ENCODE assay signal across 9 mouse cellular contexts in the genomic region with DNA sequence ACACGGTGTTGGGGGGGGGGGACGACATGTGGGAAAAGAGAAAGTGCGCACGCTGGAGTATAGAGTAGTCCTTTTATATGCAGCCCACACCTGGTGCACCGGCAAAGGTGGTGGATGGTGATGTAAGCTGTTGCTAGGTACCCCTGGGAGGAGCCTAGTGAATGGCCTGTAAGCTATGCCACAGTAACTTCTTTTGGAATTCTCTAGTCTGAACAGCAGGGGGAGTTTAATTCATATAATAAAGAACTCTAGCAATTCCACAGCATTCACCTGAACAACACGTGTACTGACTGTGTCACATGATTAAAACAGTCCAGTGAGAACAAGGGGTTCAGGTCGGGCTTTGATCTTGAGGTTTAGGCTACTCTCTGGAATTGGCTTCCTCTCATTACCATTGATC. TPM values are rescaled to one million over a fixed set of nuclear protein-coding genes. Genes with fewer than 3 reads are reported as not detected.
A peak's percentile ranks its signal among the peaks of the same experiment; 100 is the strongest.
DNase-seq lines count a peak whose midpoint lies in the region; ATAC-seq lines count a peak whose summit lies in the region.
"Had no signal": no experiment of that assay in that cellular context is flagged by ENCODE, and none has a peak within 500 bp of the region (broad histone marks: within the 10 kb centered on the region; RNA-seq: fewer than 3 reads in every experiment).

No protein-coding gene starts in this region.

- no peaks in the 10 kb centered on the region for H3K9me3 ChIP-seq in liver, embryonic 15.5 days (replicated peaks)
- H3K9me3 ChIP-seq in stomach, embryonic 14.5 days (ENCODE audit: control insufficient read depth, low read depth, low read length) = no peaks in the 10 kb centered on the region; the same call in 1 of the 2 replicates
- H3K9me3 ChIP-seq: heart, embryonic 15.5 days had no signal

- ATAC-seq in erythroblast, adult 5-6 weeks (replicated peaks; ENCODE audit: low FRiP score, poor library complexity, severe bottlenecking) = peak; percentile 82
- ATAC-seq in liver, embryonic 15.5 days (ENCODE audit: insufficient read depth) = 0 out of 2 replicates have a peak, but pooled peaks have one; percentile 15
- ATAC-seq in stomach, embryonic 14.5 days (ENCODE audit: insufficient number of reproducible peaks, insufficient read depth, low FRiP score, low read depth) = peak; percentile 72; the same call in 1 of the 2 replicates

- no peaks in the 10 kb centered on the region for H3K36me3 ChIP-seq in liver, embryonic 15.5 days (replicated peaks)
- H3K36me3 ChIP-seq in stomach, embryonic 14.5 days (ENCODE audit: control insufficient read depth, insufficient read depth, low read length) = no peaks in the 10 kb centered on the region
- H3K36me3 ChIP-seq: heart, embryonic 15.5 days had no signal

- intact Hi-C loops in left cerebral cortex, postnatal 25 days (cut with DNase I) = no loop called here

- H3K4me2 ChIP-seq in liver, embryonic 15.5 days = no peak overlapping the region
- H3K4me2 ChIP-seq in stomach, embryonic 14.5 days (replicated peaks; ENCODE audit: low read depth, low read length) = no peak overlapping the region
- H3K4me2 ChIP-seq: heart, embryonic 15.5 days had no signal

- no peak overlapping the region for H3K27ac ChIP-seq in liver, embryonic 15.5 days (replicated peaks)
- H3K27ac ChIP-seq in stomach, embryonic 14.5 days (ENCODE audit: low read length) = no peak overlapping the region
- H3K27ac ChIP-seq: heart, embryonic 15.5 days had no signal

- H3K4me1 ChIP-seq in liver, embryonic 15.5 days (replicated peaks) = no peaks in the 10 kb centered on the region
- no peaks in the 10 kb centered on the region for H3K4me1 ChIP-seq in stomach, embryonic 14.5 days (ENCODE audit: control insufficient read depth, insufficient read depth, low read length)
- H3K4me1 ChIP-seq: heart, embryonic 15.5 days had no signal

- no peak overlapping the region for H3K9ac ChIP-seq in liver, embryonic 15.5 days
- H3K9ac ChIP-seq in stomach, embryonic 14.5 days (replicated peaks; ENCODE audit: low read depth, low read length) = no peak overlapping the region
- H3K9ac ChIP-seq: heart, embryonic 15.5 days had no signal

- H3K4me3 ChIP-seq in liver, embryonic 15.5 days (replicated peaks) = no peak overlapping the region
- H3K4me3 ChIP-seq in stomach, embryonic 14.5 days (ENCODE audit: low read depth, low read length) = no peak overlapping the region
- H3K4me3 ChIP-seq: heart, embryonic 15.5 days had no signal

- peak; percentile 13 for DNase-seq in embryo, embryonic 10 days (ENCODE audit: low spot score)
- no peak for DNase-seq in embryo, embryonic 9.5 days (ENCODE audit: extremely low spot score)
- peak; percentile 56 for DNase-seq in A20 (ENCODE audit: low read depth, low spot score)
- no peak for DNase-seq in left cerebral cortex, postnatal 25 days (ENCODE audit: low spot score in 2 of 2)
- DNase-seq in urinary bladder, postnatal 4 days (ENCODE audit: low spot score in 2 of 2) = no peak

- WGBS in liver, embryonic 15.5 days (ENCODE audit: insufficient replicate concordance) = 23% methylated on average over 6 of the region's 7 CpGs
- WGBS in stomach, embryonic 14.5 days = 24% methylated on average over 7 of the region's 7 CpGs

- no peaks in the 10 kb centered on the region for H3K27me3 ChIP-seq in liver, embryonic 15.5 days
- H3K27me3 ChIP-seq in stomach, embryonic 14.5 days (ENCODE audit: control insufficient read depth, insufficient read depth, low read length) = no peaks in the 10 kb centered on the region
- H3K27me3 ChIP-seq: heart, embryonic 15.5 days had no signal

RNA-seq across cellular contexts. Expression of a gene that starts 14.3 kb away (rescaled TPM):
- 67.6 and 77.5 TPM in 2 replicates for total RNA-seq in erythroblast, adult 5-6 weeks (2015; ENCODE audit: low replicate concordance)
- total RNA-seq in erythroblast, adult 5-6 weeks (2017; ENCODE audit: low replicate concordance) = 51.5 and 53.4 TPM in 2 replicates
- 11.4 and 12.3 TPM in 2 replicates for polyA plus RNA-seq in liver, embryonic 15.5 days (2015; fragmentation: Nextera tagmentation; extraction: Ambion mirVana)
- polyA plus RNA-seq in stomach, embryonic 14.5 days (2014; fragmentation: Nextera tagmentation; extraction: Ambion mirVana) = 53.1 and 54.6 TPM in 2 replicates
- 10 to 100 TPM; 56.4 to 57.9 TPM for total RNA-seq in left cerebral cortex, postnatal 25 days (2021)

Comparison
In these comparisons a context has a peak if more than half of its experiments do, and no peak if none do; other contexts are left out.
1. DNase-seq: peak in embryo, embryonic 10 days (single experiment) and A20 (single experiment); none in embryo, embryonic 9.5 days (single experiment), left cerebral cortex, postnatal 25 days (0 of 2) and urinary bladder, postnatal 4 days (0 of 2).
2. ATAC-seq: peak in every context shown above with its lines; median percentile 82 in erythroblast, adult 5-6 weeks; 72 in stomach, embryonic 14.5 days; 15 in liver, embryonic 15.5 days.